Mouse (Mus musculus) forebrain, postnatal 0 days (tissue): ENCODE results near the gene Dnttip2. TPM values are rescaled to one million over a fixed set of nuclear protein-coding genes. Genes with fewer than 3 reads are reported as not detected.
A peak's percentile ranks its signal among the peaks of the same experiment; 100 is the strongest.
"Not testable (repeated sequence)": the region's sequence is repeated elsewhere in the genome, so short reads cannot be mapped to it uniquely, and the experiment has no call there.

Experiments used
- ATAC-seq: fragments of 200-750 bp; cut with Nextera tagmentation; 2 replicates; pipeline ENCODE4 v1.8.0; 2017; ENCODE audit warnings: mild to moderate bottlenecking, moderate library complexity
- DNase-seq: peaks from one replicate; pipeline ENCODE4 v3.0.0-alpha.2; 2015
- H3K27ac ChIP-seq: fragments of 300-500 bp; sonication (generic); 2 replicates; pipeline ENCODE4 v1.5.1; 2014; ENCODE audit warnings: low read depth, mild to moderate bottlenecking, antibody characterized with exemption, low read length, moderate library complexity, mixed read lengths
- H3K27me3 ChIP-seq: fragments of 300-500 bp; sonication (generic); 2 replicates; pipeline ENCODE4 v1.6.1; 2014; ENCODE audit warnings: mild to moderate bottlenecking, low read length, mixed read lengths; ENCODE audit not compliant: insufficient read depth
- H3K36me3 ChIP-seq: fragments of 300-500 bp; sonication (generic); 2 replicates; pipeline ENCODE4 v1.6.1; 2014; ENCODE audit warnings: mild to moderate bottlenecking, moderate library complexity; ENCODE audit not compliant: insufficient read depth
- H3K4me1 ChIP-seq: fragments of 300-500 bp; sonication (generic); 2 replicates; pipeline ENCODE4 v1.6.1; 2014; ENCODE audit warnings: antibody characterized with exemption; ENCODE audit not compliant: insufficient read depth
- H3K4me2 ChIP-seq: fragments of 300-500 bp; sonication (generic); 2 replicates; pipeline ENCODE4 v1.6.1; 2014; ENCODE audit warnings: low read depth, mild to moderate bottlenecking, moderate library complexity
- H3K4me3 ChIP-seq: fragments of 300-500 bp; sonication (generic); 2 replicates; pipeline ENCODE4 v1.5.1; 2014; ENCODE audit warnings: low read depth, low read length, mixed read lengths
- H3K9ac ChIP-seq: fragments of 300-500 bp; sonication (generic); 2 replicates; pipeline ENCODE4 v1.6.1; 2014; ENCODE audit warnings: mild to moderate bottlenecking
- H3K9me3 ChIP-seq: fragments of 300-500 bp; sonication (generic); 2 replicates; pipeline ENCODE4 v1.6.1; 2016; ENCODE audit warnings: low read length
- CTCF ChIP-seq: sonication (generic); IDR thresholded peaks from 2 replicates; pipeline ENCODE4 v1.5.1; 2016; ENCODE audit warnings: antibody characterized with exemption, control low read depth, low read depth
- WGBS: fragments of 180-500 bp; shearing (Covaris S2); extraction: QIAGEN DNeasy Blood & Tissue Kit; methylation state at CpG from one replicate; pipeline ENCODE4 v1.1.7; 2014; 5-methylcytosine and 5-hydroxymethylcytosine counted together
- polyA plus RNA-seq: library from polyadenylated mRNA; unstranded; fragments of >200 nt; fragmentation: Nextera tagmentation; extraction: Ambion mirVana; gene quantifications from 2 replicates; pipeline ENCODE4 v1.2.1, GENCODE M21; 2015
- total RNA-seq: library from RNA; depleted of rRNA; stranded (reverse); fragments of >200 nt; gene quantifications from 2 replicates; pipeline ENCODE4 v1.2.3, GENCODE M21; 2014

Dnttip2 gene
- total and polyA plus RNA-seq, 2 experiments from 2014 or later, result 23.9 to 50.2 TPM

DNA sequence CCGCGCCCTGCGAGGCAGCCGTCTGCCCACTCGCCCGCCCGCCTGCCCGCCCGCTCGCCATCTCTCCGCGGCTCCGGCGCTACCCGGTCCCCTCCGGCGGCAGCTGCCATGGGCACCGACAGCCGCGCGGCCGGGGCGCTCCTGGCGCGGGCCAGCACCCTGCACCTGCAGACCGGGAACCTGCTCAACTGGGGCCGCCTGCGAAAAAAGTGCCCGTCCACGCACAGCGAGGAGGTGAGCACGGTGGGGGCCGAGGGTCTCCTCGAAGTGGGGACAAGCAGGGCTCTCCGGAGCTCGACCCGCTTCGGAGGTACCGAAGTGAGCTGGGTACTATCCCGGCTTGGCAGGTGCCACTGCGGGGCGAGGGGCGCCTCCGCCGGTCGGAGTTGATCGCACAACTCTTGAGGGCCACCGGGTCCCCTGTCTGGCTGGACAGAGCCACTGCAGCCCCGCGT, 28.3 kb upstream of the Dnttip2 start:
- Histone ChIP-seq H3K27me3 (no peaks in the 10 kb centered on the region), H3K9me3 (no peaks in the 10 kb centered on the region), H3K36me3 (no peaks in the 10 kb centered on the region), H3K4me3 (peak overlapping the region; percentile 92), H3K27ac (peak overlapping the region; percentile 92), H3K4me1 (peaks cover 15% of the 10 kb centered on the region), H3K4me2 (peak overlapping the region; percentile 64), H3K9ac (peak overlapping the region; percentile 92)
- peak; percentile 56 for TF ChIP-seq CTCF
- peak; percentile 41 for ATAC-seq
- peak; percentile 59 for DNase-seq
- WGBS, result 1% methylated on average over 48 of the region's 50 CpGs

DNA sequence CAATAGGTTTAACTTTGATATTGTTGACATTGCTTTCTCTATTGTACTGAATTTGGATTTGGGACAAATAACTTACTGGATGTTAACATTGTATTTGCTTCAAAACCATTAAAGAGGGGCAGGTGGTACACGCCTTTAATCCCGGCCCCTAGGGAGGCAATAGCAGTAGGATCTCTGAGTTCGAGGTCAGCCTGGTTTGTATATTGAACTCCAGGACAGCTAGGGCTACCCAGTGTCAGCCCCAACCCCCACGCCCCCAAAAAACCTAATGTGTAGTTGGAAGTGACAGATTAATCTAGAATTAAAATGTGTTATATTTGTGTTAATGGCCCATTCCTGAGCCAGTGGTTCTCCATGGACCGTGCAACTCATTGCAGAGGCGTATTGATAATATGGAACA, 27.8 kb upstream of the Dnttip2 start:
- H3K9me3 ChIP-seq, result no peaks in the 10 kb centered on the region
- no peak for TF ChIP-seq CTCF
- peak overlapping the region; percentile 64 for H3K4me2 ChIP-seq
- H3K27me3 ChIP-seq, result no peaks in the 10 kb centered on the region
- H3K36me3 ChIP-seq, result no peaks in the 10 kb centered on the region
- peak overlapping the region; percentile 92 for H3K9ac ChIP-seq
- no peak overlapping the region for H3K27ac ChIP-seq
- DNase-seq (no peak), ATAC-seq (no peak)
- H3K4me3 ChIP-seq, result peak overlapping the region; percentile 92
- peaks cover 15% of the 10 kb centered on the region for H3K4me1 ChIP-seq
- 32% methylated on average over 6 of the region's 6 CpGs for WGBS

DNA sequence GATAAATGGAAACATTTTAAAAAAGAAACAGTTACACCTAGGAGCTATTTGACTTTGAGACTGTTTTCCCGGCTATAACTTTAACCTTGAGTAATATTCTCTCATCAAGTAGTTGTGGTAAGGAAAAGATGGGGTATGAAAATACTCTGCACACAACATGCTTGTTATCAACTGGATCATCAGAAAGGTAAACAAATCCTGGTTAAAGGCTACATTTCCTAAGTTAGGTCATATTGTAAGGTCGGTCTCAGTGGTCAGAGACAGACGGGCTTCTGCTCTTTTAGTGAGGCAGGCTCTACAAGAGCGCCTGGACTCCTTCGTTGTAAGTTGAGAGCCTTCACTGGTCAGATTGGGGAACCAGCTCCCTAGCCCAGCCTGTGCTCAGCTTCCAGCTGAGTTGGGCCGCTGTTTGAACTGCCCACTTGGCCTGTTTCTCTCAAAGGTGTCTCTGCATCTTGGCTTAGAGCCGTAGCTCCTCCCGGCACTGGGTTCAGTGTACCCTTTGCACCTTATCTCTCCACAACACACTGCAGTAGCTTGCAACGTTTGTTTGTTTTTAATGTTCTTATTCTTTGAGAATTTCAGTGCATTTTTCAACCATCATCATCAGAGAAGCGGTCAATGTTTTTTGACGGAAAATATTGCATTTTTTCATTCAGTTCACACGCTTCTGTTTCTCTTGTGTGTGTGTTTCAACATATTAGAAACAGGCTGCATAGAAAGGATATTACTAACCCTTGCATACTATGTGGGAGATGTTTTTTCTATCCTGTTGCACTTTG, 27.0 kb upstream of the Dnttip2 start:
- peak overlapping the region; percentile 64 for H3K4me2 ChIP-seq
- H3K4me3 ChIP-seq, result peak overlapping the region; percentile 92
- H3K4me1 ChIP-seq, result peaks cover 15% of the 10 kb centered on the region
- H3K9ac ChIP-seq, result no peak overlapping the region; the same call in 1 of the 2 replicates
- 68% methylated on average over 12 of the region's 12 CpGs for WGBS
- H3K9me3 ChIP-seq, result no peaks in the 10 kb centered on the region
- no peaks in the 10 kb centered on the region for H3K36me3 ChIP-seq
- no peak for TF ChIP-seq CTCF
- no peak for DNase-seq
- no peaks in the 10 kb centered on the region for H3K27me3 ChIP-seq
- ATAC-seq, result no peak
- H3K27ac ChIP-seq, result no peak overlapping the region

DNA sequence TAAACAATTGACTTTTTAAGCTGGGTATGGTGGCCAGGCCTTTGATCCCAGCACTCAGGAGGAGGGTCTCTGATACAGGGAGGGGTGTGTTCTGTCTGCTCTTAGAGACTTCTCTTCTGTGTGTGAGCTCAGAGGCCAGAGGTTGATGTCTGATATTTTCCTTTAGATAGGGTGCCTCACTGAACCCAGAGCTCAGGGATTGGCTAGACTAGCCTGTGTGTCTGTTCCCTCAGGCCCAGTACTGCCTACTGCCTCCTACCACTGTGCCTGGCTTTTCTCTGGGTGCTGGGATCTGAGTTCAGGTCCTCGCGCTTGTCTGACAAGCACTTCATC, 26.5 kb upstream of the Dnttip2 start:
- TF ChIP-seq CTCF, result no peak
- H3K4me3 ChIP-seq, result no peak overlapping the region
- H3K4me2 ChIP-seq, result peak overlapping the region; percentile 64; the same call in 1 of the 2 replicates
- WGBS, result 98% methylated on average over 2 of the region's 2 CpGs
- no peak overlapping the region; the same call in 1 of the 2 replicates for H3K9ac ChIP-seq
- no peak overlapping the region for H3K27ac ChIP-seq
- no peak for ATAC-seq
- no peaks in the 10 kb centered on the region for H3K36me3 ChIP-seq
- peaks cover 15% of the 10 kb centered on the region for H3K4me1 ChIP-seq
- no peaks in the 10 kb centered on the region for H3K9me3 ChIP-seq
- no peaks in the 10 kb centered on the region for H3K27me3 ChIP-seq
- DNase-seq, result no peak

DNA sequence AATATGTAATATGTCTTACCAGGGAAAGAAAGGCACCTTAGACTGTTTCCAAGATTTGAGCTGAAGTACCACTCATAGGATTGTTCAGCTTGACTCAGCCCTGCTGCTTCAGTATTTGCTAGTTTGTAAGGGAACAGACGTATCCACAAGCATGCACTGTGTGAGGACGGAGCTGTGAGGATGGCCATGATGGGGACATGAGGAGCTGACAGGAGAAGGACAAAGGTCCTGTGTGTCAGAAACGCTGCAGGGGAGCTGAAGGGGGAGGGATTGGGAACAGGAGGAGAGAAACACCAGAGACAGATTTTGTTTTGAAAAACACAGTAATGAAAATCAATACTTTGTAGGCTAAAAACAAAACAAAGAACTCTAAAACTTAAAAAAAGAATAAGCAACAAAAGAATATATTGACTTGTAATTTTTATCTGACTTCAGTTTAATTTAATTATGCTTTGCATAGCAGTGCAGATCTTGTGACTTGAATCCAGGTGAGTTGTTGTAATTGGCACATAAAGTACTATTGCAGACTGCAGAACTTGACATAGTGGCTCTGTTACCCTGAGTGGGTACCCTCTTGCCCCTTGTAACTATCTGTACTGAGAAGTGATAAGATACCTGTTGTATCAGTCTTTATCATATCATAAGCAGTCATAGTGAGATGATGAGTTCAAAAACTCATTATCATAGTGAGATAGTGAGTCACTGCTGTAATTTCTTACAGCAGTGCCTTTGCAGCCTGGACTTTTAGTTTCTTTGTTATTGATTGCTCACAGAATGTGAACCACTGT, 21.5 kb upstream of the Dnttip2 start:
- Histone ChIP-seq H3K4me2 (no peak overlapping the region), H3K36me3 (peaks cover 1% of the 10 kb centered on the region), H3K4me3 (no peak overlapping the region), H3K9me3 (no peaks in the 10 kb centered on the region), H3K27ac (no peak overlapping the region), H3K4me1 (peaks cover 2% of the 10 kb centered on the region; the same call in 1 of the 2 replicates), H3K27me3 (no peaks in the 10 kb centered on the region), H3K9ac (no peak overlapping the region)
- ATAC-seq, result no peak
- no peak for TF ChIP-seq CTCF
- no peak for DNase-seq
- WGBS, result 53% methylated on average over 3 of the region's 3 CpGs

DNA sequence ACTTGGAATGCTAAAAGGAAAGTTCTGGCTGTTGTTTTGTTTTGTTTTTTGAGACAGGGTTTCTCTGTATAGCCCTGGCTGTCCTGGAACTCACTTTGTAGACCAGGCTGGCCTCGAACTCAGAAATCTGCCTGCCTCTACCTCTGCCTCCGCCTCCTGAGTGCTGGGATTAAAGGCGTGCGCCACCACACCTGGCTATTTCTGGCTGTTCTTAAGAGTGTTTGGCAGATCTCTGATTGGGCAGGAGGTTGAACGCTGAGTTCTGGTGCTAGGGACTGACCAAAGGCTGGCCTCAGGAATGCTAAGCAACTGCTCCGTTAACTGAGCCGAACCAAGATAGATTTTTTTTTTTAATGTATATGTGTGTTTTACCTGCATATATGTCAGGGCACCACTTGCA, 20.1 kb upstream of the Dnttip2 start:
- not testable (repeated sequence) for DNase-seq, H3K36me3 ChIP-seq, H3K27me3 ChIP-seq, H3K27ac ChIP-seq, H3K4me1 ChIP-seq, H3K4me2 ChIP-seq, ATAC-seq, H3K9me3 ChIP-seq, H3K9ac ChIP-seq, H3K4me3 ChIP-seq
- 90% methylated on average over 7 of the region's 7 CpGs for WGBS

DNA sequence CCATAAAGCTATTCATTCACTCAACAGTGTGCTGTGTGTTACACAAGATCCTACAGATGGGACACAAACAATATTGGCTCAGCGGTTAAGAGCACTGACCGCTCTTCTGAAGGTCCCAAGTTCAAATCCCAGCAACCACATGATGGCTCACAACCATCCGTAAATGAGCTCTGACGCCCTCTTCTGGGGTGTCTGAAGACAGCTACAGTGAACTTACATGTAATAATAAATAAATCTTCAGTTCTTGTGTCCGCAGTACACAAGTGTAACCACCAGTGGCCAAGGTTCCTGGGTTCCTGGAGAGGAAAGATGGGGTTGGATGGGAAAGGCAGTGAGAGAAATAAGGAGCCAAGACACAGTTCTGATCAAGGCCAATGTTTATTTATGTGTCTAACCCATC, 4.2 kb upstream of the Dnttip2 start:
- ATAC-seq, result no peak
- WGBS, result 74% methylated on average over 5 of the region's 5 CpGs

DNA sequence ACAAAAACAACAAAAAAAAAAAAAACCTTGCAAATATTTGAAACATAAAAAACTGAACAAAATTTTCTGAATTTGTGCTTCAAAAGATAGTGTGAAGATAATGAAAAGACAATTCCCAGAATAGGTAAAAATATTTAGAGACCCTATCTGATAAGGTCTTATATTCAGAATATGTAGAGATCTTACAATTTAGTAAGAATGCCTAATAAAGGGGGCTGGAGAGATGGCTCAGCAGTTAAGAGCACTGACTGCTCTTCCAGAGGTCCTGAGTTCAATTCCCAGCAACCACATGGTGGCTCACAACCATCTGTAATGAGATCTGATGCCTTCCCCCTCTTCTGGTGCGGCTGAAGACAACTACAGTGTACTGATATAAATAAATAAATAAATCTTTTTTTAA, 1.6 kb upstream of the Dnttip2 start:
- H3K4me2 ChIP-seq, DNase-seq, H3K27ac ChIP-seq, H3K27me3 ChIP-seq, H3K4me1 ChIP-seq, ATAC-seq, H3K4me3 ChIP-seq, H3K9ac ChIP-seq, H3K9me3 ChIP-seq: not testable (repeated sequence)
- WGBS, result 71% methylated on average over 1 of the region's 1 CpGs
- H3K36me3 ChIP-seq, result peaks cover 11% of the 10 kb centered on the region

More for the DNA sequence above, 4.2 kb upstream of the Dnttip2 start:
- no peak overlapping the region for H3K9ac ChIP-seq
- H3K36me3 ChIP-seq, result peaks cover 13% of the 10 kb centered on the region; the same call in 1 of the 2 replicates
- H3K27me3 ChIP-seq, result no peaks in the 10 kb centered on the region
- no peaks in the 10 kb centered on the region for H3K9me3 ChIP-seq
- TF ChIP-seq CTCF, result no peak; the same call in 1 of the 2 replicates
- DNase-seq, result no peak
- H3K27ac ChIP-seq, result no peak overlapping the region
- peaks cover 2% of the 10 kb centered on the region; the same call in 1 of the 2 replicates for H3K4me1 ChIP-seq
- no peak overlapping the region for H3K4me2 ChIP-seq
- no peak overlapping the region for H3K4me3 ChIP-seq
